Mouse (Mus musculus): ENCODE data around the gene Ezh1.
"Not testable (repeated sequence)": the region's sequence is repeated elsewhere in the genome, so short reads cannot be mapped to it uniquely, and the experiment has no call there.

Gene Ezh1

GRCm38 (mm10) chr11:101167963-101168300 is 58.3 kb downstream of the Ezh1 start:
- no peak for DNase-seq (ENCODE audit: low spot score)

- no peak for DNase-seq (ENCODE audit: low spot score)
Measured at GRCm38 (mm10) chr11:101167211-101167962, 58.9 kb downstream of the Ezh1 start.

DNA sequence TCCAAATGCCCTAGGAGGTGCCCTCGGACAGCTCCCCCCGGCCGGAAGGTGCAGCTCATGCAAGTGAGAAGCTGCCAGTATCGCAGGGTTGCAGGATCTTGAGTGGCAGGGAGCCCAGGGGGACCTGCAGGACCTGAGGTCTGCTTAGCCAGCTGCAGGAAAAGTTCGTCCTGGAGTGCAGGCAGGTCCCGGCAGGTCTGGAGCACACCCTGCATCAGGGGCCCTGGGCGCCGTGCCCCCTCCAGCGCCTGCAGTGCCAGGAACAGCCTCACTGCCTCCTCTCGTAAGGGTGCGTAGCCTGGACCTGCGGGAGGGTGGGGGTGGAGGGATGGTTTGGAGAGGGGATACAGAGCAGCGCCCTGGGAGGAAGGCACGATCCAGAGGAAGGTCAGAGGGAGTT is 59.9 kb downstream of the Ezh1 start:
- no peak for DNase-seq (ENCODE audit: low spot score)

GRCm38 (mm10) chr11:101164677-101165580 is 61.3 kb downstream of the Ezh1 start:
- no peak for DNase-seq (ENCODE audit: low spot score)

GRCm38 (mm10) chr11:101164351-101164665 is 62.0 kb downstream of the Ezh1 start:
- no peak for DNase-seq (ENCODE audit: low spot score)

GRCm38 (mm10) chr11:101163476-101164350 is 62.5 kb downstream of the Ezh1 start:
- DNase-seq (ENCODE audit: low spot score), result no peak

DNA sequence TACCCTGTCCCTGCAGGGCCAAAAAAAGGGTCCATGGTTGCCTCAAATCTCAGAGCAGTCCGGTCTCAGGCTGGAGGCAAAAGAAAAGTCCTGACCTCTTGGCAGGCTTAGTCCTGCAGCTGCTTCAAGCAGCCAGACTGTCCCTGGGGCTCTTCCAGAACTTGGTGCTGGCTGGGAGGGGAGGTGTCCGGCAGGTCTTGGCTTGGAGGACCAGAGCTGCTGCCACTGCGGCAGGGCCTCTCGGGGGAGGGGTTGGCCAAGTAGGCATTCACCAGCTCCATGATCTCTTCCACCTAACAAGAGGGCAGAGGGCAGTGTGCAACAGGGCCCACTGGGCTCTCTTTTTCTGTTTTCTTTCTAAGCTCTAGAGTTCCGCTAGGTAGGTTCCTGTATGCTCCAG is 63.5 kb downstream of the Ezh1 start:
- no peak for DNase-seq (ENCODE audit: low spot score)

DNA sequence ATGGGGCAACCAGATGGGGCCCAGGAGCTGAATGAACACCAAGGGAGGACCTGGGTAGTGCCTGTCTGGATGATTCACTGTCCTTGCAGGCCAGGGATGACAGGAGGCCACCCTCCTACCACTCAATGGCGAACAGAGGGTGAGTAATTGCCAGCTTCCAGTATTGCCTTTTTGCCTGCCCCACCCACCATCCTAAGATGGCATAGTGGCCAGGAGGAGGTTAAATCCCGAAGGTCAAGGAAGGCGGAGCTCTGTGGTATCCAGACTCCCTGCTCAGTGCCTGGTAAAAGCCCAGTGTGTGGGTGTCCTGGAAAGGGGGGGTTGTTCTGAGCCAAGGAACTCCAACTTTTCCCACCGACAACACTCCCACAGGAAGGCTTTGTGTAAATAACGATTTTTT is 64.0 kb downstream of the Ezh1 start:
- DNase-seq (ENCODE audit: low spot score), result no peak

GRCm38 (mm10) chr11:101161551-101161950 is 64.7 kb downstream of the Ezh1 start:
- DNase-seq (ENCODE audit: low spot score), result no peak

DNA sequence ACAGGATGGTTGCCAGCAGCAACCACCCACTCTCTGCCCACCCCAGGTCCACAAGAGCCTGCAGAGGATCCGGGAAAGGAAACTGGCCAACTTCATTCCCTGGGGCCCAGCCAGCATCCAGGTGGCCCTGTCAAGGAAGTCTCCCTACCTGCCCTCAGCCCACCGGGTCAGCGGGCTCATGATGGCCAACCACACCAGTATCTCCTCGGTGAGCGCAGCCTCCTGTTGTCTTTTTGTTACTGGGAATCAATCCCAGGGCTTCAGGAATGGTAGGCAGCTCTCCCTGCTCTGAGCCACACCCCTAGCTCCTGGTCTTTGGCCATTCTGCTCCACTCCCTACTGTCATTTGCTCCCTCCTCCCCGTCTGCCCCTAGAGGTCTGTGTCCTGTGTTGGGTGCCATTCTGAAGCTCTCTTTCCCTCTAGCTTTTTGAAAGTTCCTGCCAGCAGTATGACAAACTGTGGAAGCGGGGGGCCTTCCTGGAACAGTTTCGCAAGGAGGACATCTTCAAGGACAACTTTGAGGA is 65.2 kb downstream of the Ezh1 start:
- DNase-seq (ENCODE audit: low spot score), result not testable (repeated sequence)

DNA sequence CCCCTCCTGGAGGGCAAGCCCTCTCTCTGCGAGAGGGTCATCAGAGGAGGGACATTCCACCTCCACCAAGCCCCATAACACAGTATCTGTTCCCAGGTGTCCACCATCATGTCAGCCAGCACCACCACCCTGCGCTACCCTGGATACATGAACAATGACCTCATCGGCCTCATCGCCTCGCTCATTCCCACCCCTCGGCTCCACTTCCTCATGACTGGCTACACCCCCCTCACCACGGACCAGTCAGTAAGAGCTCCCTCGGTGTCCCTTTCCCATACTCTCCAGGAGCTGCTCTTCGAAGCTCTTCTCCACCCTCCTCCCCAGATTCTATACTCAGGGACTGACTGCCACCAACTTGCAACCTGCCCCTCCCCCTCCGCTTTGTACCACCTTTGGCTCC is 66.1 kb downstream of the Ezh1 start:
- not testable (repeated sequence) for DNase-seq (ENCODE audit: low spot score)

GRCm38 (mm10) chr11:101155728-101156371 is 70.4 kb downstream of the Ezh1 start, which contains the start of gene Tubg2:
Gene Tubg2 (plus strand): TSS chr11:101155907.
- no peak for DNase-seq (ENCODE audit: low spot score)

DNA sequence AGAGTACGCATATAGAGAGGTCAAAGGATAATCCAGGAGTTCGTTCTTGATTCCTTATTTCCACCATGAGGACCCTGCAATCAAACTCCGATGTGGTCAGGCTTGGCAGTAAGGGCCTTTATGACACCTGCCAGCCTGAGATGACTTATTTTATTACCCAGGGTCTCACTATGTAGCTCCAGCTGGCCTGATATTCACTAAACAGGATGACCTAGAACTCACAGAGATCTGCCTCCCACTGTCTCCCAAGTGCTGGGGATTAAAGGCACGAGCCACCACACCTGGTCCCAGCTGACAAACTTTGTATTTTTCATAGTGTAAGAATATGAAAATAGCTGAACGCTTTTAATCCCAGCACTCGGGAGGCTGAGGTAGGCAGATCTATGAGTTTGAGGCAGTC is 71.1 kb downstream of the Ezh1 start:
- DNase-seq (ENCODE audit: low spot score), result no peak

DNA sequence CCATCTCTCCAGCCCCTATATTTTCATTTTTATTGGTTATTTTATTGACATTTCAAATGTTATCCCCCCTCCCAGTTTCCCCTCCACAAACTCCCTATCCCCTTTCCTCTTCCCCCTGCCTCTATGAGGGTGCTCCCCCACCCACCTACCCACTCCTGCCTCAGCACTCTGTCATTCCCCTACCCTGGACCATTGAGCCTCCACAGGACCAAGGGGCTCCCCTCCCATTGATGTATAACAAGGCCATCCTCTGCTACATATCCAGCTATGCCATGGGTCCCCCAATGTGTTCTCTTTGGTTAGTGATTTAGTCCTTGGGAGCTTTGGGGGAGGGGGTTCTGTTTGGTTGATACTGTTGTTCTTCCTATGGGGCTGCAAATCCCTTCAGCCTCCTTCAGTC is 71.6 kb downstream of the Ezh1 start:
- no peak for DNase-seq (ENCODE audit: low spot score)

DNA sequence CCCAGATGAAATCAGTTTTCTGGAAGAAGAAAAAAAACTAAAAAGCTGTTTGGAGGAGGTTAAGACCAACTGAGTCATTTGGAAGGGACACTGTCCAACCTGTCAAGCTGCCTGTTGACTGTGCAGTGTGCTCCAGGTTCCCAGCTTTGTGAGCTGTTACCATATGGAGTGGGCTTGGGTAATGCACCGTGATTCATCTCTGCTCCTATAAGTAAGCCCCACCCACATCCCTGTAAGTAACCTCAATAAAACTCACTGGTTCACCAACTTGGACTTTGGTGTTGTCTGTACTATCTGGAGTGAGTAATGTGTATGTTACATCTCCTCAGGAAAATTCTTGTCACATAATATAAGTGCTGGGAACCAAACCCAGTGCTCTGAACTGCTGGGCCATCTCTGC is 73.4 kb downstream of the Ezh1 start:
- no peak for DNase-seq (ENCODE audit: low spot score)

DNA sequence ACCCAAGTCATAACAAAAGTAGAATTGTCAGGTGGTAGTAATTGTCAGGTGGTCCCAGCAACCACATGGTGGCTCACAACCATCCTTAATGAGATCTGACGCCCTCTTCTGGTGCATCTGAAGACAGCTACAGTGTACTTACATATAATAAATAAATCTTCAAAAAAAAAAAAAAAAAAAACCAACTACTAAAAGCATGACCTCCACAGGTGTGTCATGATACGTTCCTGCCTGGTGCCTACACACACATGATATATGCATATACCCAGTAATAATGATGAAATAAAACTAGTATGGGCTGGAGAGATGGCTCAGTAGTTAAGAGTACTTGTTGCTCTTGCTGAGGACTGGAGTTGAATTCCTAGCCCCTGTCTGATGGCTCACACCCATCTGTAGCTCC is 75.2 kb downstream of the Ezh1 start:
- no peak for DNase-seq (ENCODE audit: low spot score)

DNA sequence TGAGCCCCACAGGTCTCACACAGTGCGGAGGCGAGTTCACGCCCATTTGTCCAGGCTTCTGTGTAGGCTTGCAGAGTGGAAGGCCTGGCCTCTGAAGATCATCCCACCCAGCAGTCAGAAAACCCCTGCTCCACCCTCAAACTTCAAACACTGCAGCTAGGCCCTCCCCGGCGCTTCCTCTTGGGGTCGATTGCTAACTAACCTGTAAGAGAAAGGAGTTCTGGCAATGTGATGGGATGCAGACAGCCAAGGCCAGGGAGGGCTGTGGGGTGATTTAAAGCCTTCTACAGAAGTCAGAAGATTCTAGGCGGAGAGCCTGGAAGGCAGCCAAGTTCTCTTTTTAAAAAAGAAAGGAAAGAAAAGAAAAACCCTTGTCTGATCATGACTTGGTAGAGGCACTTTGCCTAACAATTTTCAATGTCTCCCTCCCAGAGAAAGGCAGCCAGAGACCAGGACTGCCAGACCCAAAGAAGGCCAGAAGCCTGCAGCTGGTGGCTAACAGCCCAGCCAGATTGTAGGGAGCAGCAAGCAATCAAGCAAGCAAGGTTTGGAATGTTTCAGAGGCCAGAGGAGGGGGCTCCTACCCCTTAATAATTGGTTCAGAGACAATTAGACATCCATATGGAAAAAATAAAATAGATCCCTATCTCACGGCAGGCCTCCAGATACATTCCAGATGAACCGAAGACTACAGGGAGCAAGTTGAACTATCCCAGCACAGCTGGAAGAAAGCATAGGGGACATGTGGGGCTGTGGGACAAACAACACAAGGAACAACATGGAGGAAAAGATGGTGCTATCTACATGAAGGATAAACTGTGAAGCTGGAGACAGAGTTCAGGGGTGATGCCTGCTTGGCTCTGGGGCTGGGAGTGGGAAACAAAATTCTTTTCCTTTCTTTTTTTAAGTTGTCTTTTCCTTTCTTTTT is 76.8 kb downstream of the Ezh1 start:
- DNase-seq (ENCODE audit: low spot score), result no peak

DNA sequence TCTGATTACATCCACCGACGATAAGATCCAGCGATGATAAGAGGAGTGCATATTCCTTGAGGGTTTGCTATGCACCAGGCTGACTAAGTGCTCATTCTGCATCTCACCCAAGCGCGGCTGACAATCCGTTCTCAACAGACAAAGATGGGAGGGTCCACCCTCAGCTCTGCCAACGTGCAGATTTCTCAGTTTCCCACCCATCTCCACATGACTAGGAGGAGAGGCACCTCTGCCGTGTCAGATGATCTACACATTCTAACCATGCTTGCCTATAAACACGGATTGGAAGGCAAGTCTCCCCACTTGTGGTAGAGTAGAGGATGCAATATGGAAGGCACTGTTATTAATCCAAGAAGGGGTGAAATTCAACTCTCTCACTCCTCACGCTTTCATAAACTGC is 77.5 kb downstream of the Ezh1 start:
- no peak for DNase-seq (ENCODE audit: low spot score)

DNA sequence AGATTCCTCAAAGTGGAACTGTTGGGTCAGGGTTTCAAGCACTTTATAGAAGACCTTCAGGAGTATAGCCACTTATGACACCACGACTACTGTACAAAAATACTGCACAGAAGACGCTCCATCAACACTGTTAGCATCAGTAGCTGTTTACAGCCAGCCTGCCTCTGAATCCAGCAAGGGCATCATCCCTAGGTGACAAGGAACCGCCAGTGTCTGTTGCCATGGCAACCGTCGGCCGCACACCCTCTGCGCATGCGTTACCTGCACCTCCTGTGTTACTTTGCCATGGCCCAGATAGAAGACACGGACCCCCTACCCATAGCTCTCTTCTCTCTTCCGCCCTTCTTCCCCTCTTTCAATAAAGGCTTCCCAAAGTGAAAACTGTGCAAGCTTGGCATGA is 79.9 kb downstream of the Ezh1 start:
- DNase-seq (ENCODE audit: low spot score), result no peak

GRCm38 (mm10) chr11:101143338-101144225 is 82.7 kb downstream of the Ezh1 start:
- DNase-seq (ENCODE audit: low spot score), result no peak
